Mouse (Mus musculus): ENCODE data around the gene Gm28845.

- TF ChIP-seq CTCF (IDR thresholded peaks at IDR 0.05; ENCODE audit: control insufficient read depth, insufficient read depth, low read length) = no peak
- no peak for TF ChIP-seq POLR2A (IDR thresholded peaks at IDR 0.05; ENCODE audit: borderline replicate concordance, control insufficient read depth, low read depth, low read length)
Observed at GRCm38 (mm10) chr1:65090370-65090769, 29.0 kb downstream of the Gm28845 start.
